Mouse (Mus musculus) kidney, adult 2 months (tissue): ENCODE results near the gene Gabpb2.

Source experiments
- CTCF ChIP-seq: fragments of 200-500 bp; conservative IDR thresholded peaks from 2 replicates; pipeline ENCODE4 v1.5.1; 2011; ENCODE audit warnings: low read depth, mild to moderate bottlenecking, control low read depth, low read length, moderate library complexity, mixed read lengths; ENCODE audit not compliant: insufficient read depth, insufficient read length
- POLR2A ChIP-seq: fragments of 200-500 bp; IDR thresholded peaks from one replicate; pipeline ENCODE4 v1.6.1; 2011; ENCODE audit warnings: low read depth, low read length, control low read depth

- no peak for TF ChIP-seq POLR2A
- TF ChIP-seq CTCF = peak; percentile 20; the same call in 1 of the 2 replicates
Observed at GRCm38 (mm10) chr3:95139586-95140288, 78.0 kb downstream of the Gabpb2 start.
